Mouse (Mus musculus): ENCODE measurements around the gene Rab14. TPM values are rescaled to one million over a fixed set of nuclear protein-coding genes. Genes with fewer than 3 reads are reported as not detected.

The Rab14 gene
- polyA plus RNA-seq, 1 experiment from 2014 or later = 333 TPM

DNA sequence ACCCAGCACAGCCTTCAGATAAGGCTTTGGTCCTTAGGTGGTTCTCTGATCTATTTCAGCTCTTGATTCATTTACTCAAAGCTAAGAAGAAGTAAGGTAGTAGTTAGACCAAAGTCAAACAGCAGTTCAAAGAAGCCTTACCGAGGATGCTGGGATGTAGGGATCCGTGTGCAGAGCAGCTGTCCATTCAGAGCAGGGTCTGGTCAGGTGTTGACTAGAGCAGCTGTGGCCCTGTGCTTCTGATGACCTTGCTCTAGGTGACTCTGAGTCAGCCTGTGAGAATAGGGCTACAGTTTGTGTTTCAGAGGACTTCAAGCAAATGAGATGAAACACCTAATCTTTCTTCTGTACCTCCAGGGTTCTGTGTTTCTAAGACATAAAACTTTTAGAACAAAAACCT, 31.5 kb downstream of the Rab14 start:
- no peak overlapping the region for H3K9ac ChIP-seq
- no peaks in the 10 kb centered on the region for H3K9me3 ChIP-seq
- peaks cover 16% of the 10 kb centered on the region for H3K4me1 ChIP-seq
- H3K4me2 ChIP-seq = no peak overlapping the region
- no peaks in the 10 kb centered on the region for H3K27me3 ChIP-seq
- no peak for ATAC-seq (ENCODE audit: borderline replicate concordance, extremely low read depth, low FRiP score, low TSS enrichment)
- 80% methylated on average over 2 of the region's 2 CpGs for WGBS
- H3K27ac ChIP-seq = no peak overlapping the region
- peaks cover 77% of the 10 kb centered on the region for H3K36me3 ChIP-seq
- no peak overlapping the region for H3K4me3 ChIP-seq

DNA sequence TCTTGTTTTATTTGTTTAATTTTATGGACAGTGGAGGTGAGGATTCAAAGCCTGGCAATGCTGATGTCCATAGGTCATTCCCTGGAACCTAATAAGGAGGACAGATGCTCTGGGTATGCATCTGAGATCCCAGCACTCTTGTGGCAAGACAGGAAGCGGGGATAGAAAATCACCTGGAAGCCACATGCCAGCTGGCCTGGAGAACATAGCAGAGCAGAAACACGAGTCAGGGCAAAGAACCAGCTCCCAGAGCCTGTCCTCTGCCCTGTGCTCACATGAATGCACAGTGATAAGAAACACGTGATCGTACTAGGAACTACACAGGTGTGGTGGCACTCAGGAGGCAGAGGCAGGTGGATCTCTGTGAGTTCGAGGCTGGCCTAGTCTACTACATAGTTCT, 34.1 kb downstream of the Rab14 start:
- peaks cover 6% of the 10 kb centered on the region; the same call in 1 of the 2 replicates for H3K4me1 ChIP-seq
- no peak overlapping the region for H3K27ac ChIP-seq
- peaks cover 75% of the 10 kb centered on the region for H3K36me3 ChIP-seq
- H3K27me3 ChIP-seq = no peaks in the 10 kb centered on the region
- no peaks in the 10 kb centered on the region for H3K9me3 ChIP-seq
- no peak overlapping the region for H3K4me3 ChIP-seq
- H3K4me2 ChIP-seq = no peak overlapping the region
- ATAC-seq (ENCODE audit: borderline replicate concordance, extremely low read depth, low FRiP score, low TSS enrichment) = no peak
- WGBS = 87% methylated on average over 5 of the region's 5 CpGs
- H3K9ac ChIP-seq = no peak overlapping the region

DNA sequence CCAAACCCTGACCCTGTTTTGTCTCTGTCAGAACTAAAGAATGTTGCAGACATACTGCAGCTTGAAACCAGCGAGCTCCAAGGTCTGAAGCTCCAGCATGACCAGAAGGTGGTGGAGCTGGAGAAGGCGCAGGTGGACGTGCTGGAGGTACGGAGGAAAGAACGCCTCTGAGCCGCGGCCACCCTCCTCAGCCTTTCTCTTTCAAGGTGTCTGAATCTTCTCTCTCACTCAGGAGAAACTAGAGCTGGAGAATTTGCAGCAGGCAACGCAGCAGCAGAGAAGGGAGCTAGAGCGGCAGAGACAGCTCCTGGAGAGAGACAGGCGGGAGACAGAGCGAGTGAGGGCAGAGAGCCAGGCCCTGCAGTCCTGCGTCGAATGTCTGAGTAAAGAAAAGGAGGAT, 35.5 kb downstream of the Rab14 start:
- Histone ChIP-seq H3K27me3 (no peaks in the 10 kb centered on the region), H3K36me3 (peaks cover 66% of the 10 kb centered on the region)

DNA sequence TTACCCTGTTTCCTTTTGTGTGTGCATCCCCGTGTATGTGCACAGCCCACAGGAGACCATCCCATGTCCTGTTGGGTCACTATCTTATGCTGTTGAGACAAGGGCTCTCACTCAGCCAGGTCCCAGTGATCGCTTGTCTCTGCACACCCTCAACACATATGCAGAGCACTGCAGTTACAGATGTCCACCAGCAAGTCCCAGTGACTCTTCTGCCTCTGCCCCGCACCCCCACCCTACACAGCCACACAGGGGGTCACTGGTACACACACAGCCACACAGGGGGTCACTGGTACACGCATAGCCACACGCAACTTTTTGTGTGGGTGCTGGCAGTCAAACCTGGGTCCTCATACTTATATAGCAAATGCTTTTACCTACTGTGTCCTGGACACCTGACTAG, 37.5 kb downstream of the Rab14 start:
- Histone ChIP-seq H3K4me1 (no peaks in the 10 kb centered on the region), H3K36me3 (peaks cover 67% of the 10 kb centered on the region), H3K9me3 (no peaks in the 10 kb centered on the region), H3K27me3 (no peaks in the 10 kb centered on the region), H3K4me2 (no peak overlapping the region), H3K4me3 (no peak overlapping the region), H3K9ac (no peak overlapping the region), H3K27ac (no peak overlapping the region)
- ATAC-seq (ENCODE audit: borderline replicate concordance, extremely low read depth, low FRiP score, low TSS enrichment) = no peak
- WGBS = 83% methylated on average over 5 of the region's 5 CpGs

More for the DNA sequence above, 35.5 kb downstream of the Rab14 start:
- ATAC-seq (ENCODE audit: borderline replicate concordance, extremely low read depth, low FRiP score, low TSS enrichment) = no peak
- no peaks in the 10 kb centered on the region for H3K4me1 ChIP-seq
- H3K27ac ChIP-seq = no peak overlapping the region
- no peak overlapping the region for H3K4me3 ChIP-seq
- 93% methylated on average over 13 of the region's 13 CpGs for WGBS
- H3K4me2 ChIP-seq = no peak overlapping the region
- H3K9ac ChIP-seq = no peak overlapping the region
- no peaks in the 10 kb centered on the region for H3K9me3 ChIP-seq

DNA sequence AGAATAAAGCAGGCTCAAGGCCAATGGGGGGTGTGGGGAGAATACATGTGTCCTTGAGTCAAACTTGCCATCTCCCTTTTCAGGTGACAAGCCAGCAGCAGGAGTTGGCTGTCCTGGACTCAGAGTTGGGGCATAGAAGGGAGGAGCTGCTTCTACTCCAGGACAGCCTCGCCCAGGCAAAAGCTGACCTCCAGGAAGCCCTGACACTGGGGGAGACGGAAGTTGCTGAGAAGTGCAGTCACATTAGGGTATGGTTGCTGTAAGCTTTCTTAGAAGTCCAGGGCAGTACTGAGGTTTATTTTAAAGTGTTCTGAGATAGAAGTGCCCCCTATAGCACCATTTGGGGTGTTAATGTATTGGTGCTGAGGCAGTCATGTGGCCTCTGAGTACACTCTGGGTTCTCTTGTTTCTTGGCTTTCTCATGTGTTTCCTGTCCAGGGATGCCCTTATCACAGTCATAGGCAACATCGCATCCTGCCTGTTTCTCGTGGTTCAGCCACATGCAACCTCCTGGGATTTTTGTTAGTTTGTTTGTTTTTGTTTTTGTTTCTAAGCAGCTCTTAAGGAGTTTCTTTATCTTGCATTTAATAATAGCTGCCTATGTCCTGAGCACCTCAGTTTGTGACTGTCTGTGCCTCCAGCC, 39.0 kb downstream of the Rab14 start:
- Histone ChIP-seq H3K27ac (no peak overlapping the region), H3K4me3 (no peak overlapping the region), H3K9ac (no peak overlapping the region), H3K36me3 (peaks cover 72% of the 10 kb centered on the region), H3K4me2 (no peak overlapping the region), H3K9me3 (no peaks in the 10 kb centered on the region), H3K27me3 (no peaks in the 10 kb centered on the region), H3K4me1 (no peaks in the 10 kb centered on the region)
- WGBS = 81% methylated on average over 4 of the region's 4 CpGs
- no peak for ATAC-seq (ENCODE audit: borderline replicate concordance, extremely low read depth, low FRiP score, low TSS enrichment)

DNA sequence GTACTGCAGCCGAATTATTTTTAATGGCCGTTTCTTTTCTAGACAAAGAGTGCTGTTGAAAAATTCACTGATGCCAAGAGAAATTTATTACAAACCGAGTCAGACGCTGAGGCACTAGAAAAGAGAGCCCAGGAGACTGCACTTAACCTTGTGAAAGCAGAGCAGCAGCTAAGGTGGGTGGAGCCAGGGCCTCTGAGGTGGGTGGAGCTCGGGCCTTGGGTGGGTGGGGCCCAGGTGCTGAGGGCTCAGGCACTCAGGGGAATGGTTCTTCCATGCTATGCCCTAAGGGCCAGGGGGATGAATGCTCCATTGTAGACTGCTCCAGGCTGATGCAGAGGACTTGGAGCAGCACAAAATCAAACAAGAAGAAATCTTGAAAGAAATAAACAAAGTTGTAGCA, 40.7 kb downstream of the Rab14 start:
- peaks cover 72% of the 10 kb centered on the region for H3K36me3 ChIP-seq
- no peaks in the 10 kb centered on the region for H3K9me3 ChIP-seq
- H3K27ac ChIP-seq = no peak overlapping the region
- no peak overlapping the region for H3K4me2 ChIP-seq
- ATAC-seq (ENCODE audit: borderline replicate concordance, extremely low read depth, low FRiP score, low TSS enrichment) = peak; percentile 39; the same call in 1 of the 2 replicates
- no peaks in the 10 kb centered on the region for H3K4me1 ChIP-seq
- 34% methylated on average over 5 of the region's 5 CpGs for WGBS
- H3K27me3 ChIP-seq = no peaks in the 10 kb centered on the region
- no peak overlapping the region for H3K4me3 ChIP-seq
- no peak overlapping the region for H3K9ac ChIP-seq

DNA sequence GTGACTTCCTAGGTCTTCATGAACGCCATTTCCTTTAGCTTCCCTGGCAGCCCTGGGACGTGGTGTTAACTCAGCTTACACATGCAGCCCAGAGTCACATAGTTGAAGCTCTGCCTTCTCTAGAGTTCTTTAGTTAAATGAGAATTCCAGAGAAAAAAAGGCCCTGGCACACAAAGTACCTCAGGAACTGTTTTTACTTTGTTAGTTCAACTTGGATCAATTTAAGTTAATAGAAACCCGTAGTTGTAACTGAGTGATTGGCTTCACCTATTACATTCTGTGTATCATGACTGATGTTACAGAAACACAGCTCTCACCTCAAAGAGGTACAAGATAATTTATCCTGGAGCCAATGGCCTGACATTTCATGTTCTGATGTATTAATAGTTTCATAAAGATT, 42.6 kb downstream of the Rab14 start:
- no peaks in the 10 kb centered on the region for H3K27me3 ChIP-seq
- H3K9me3 ChIP-seq = no peaks in the 10 kb centered on the region
- peaks cover 80% of the 10 kb centered on the region for H3K36me3 ChIP-seq
- no peak for ATAC-seq (ENCODE audit: borderline replicate concordance, extremely low read depth, low FRiP score, low TSS enrichment)
- no peak overlapping the region for H3K9ac ChIP-seq
- WGBS = 72% methylated on average over 3 of the region's 3 CpGs
- no peak overlapping the region for H3K4me2 ChIP-seq
- H3K4me1 ChIP-seq = no peaks in the 10 kb centered on the region
- H3K27ac ChIP-seq = no peak overlapping the region
- no peak overlapping the region for H3K4me3 ChIP-seq

DNA sequence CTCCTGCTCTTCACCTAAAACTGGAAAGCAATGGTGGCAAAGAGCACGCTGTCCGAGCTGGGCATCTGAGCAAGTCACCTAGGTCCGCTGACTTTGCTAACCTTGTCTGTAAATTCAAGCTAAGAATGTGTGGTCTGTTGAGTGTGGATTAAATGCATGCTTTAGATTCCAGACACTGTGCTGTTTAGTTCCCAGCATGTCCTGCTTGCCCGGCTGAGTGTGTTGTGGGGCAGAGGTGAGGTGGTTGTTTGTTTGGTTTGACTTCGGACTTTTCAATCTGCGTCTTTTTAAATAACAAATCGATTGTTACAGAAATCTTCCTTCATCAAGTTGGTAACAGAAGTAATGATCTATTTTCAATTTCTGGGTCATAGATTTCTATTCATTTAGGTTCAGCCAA, 43.1 kb downstream of the Rab14 start:
- peaks cover 80% of the 10 kb centered on the region for H3K36me3 ChIP-seq
- no peak overlapping the region for H3K4me3 ChIP-seq
- H3K9me3 ChIP-seq = no peaks in the 10 kb centered on the region
- no peak overlapping the region for H3K4me2 ChIP-seq
- no peak for ATAC-seq (ENCODE audit: borderline replicate concordance, extremely low read depth, low FRiP score, low TSS enrichment)
- H3K27me3 ChIP-seq = no peaks in the 10 kb centered on the region
- H3K4me1 ChIP-seq = no peaks in the 10 kb centered on the region
- H3K27ac ChIP-seq = no peak overlapping the region
- H3K9ac ChIP-seq = no peak overlapping the region
- WGBS = 83% methylated on average over 7 of the region's 7 CpGs

DNA sequence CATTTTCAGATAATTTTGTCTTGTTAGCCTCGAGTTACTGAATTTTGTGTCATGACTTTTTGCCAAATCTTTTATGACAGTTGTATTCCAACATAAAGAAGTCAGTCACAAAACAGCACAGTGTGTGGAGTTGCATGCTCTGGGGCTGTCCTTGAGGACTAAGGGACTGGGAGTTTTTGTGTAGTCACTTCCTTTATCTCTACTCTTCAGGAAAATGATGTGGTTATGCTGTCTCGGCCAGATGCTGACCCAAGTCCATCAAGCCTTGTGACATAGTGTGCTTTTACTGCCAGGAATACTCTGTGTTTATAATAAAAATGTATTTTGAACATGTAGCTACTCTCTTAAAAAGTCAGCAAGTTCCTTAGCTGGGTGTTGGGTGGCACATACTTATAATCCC, 43.9 kb downstream of the Rab14 start:
- no peak overlapping the region for H3K4me3 ChIP-seq
- no peak overlapping the region for H3K27ac ChIP-seq
- no peak overlapping the region for H3K4me2 ChIP-seq
- no peak for ATAC-seq (ENCODE audit: borderline replicate concordance, extremely low read depth, low FRiP score, low TSS enrichment)
- no peaks in the 10 kb centered on the region for H3K9me3 ChIP-seq
- no peaks in the 10 kb centered on the region for H3K4me1 ChIP-seq
- 50% methylated on average over 2 of the region's 2 CpGs for WGBS
- no peak overlapping the region for H3K9ac ChIP-seq
- H3K36me3 ChIP-seq = peaks cover 81% of the 10 kb centered on the region
- no peaks in the 10 kb centered on the region for H3K27me3 ChIP-seq

DNA sequence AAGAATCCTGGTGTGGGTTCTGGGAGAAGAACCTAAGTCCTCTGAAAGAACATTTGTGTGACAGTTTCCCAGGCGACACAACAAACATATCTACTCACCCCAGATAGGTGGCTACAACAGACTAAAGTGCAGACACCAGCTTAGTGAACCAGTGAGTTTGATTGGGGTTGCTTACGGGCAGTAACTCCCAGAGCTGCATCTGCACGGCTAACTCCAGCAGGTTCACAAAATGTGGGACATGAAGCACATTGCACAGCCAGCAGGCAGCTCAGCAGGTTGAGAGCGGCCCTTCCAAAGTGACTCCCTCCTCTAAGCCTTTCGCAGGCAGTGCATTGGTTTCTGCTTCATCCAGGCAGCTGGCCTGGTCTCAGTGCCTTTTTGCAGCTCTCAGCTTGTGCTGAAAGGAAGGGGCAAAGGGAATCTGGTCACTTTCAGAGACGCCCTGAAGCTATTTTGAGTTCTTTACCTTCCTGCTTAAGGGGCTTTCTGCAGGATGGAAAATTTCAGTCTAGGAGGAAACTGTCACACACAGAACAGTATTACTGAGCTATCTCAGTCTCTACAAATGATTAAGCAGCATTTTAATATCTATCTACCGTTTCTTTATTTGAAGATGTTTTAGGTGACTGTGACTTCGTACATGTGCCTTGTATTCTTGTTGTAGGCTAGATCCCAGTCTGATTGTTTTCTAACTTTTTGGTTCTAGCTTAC, 46.9 kb downstream of the Rab14 start:
- H3K27ac ChIP-seq = no peak overlapping the region
- H3K4me3 ChIP-seq = no peak overlapping the region
- no peaks in the 10 kb centered on the region for H3K27me3 ChIP-seq
- no peaks in the 10 kb centered on the region for H3K9me3 ChIP-seq
- H3K4me2 ChIP-seq = no peak overlapping the region
- ATAC-seq (ENCODE audit: borderline replicate concordance, extremely low read depth, low FRiP score, low TSS enrichment) = no peak
- WGBS = 81% methylated on average over 8 of the region's 8 CpGs
- H3K9ac ChIP-seq = no peak overlapping the region
- H3K36me3 ChIP-seq = peaks cover 93% of the 10 kb centered on the region
- H3K4me1 ChIP-seq = no peaks in the 10 kb centered on the region

DNA sequence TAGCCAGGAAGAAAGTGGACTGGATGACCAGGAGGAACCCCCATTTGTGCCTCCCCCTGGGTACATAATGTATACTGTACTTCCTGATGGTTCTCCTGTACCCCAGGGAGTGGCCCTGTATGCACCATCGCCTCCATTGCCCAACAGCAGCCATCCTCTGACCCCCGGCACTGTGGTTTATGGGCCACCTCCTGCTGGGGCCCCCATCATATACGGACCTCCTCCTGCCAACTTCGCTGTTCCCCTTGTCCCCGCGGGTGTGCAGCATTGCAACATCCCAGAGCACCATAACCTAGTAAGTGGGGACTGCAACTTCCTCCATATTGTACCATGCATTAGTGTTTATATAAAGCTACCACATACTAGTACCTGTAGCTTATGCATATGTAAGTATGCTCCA, 47.7 kb downstream of the Rab14 start:
- 90% methylated on average over 6 of the region's 6 CpGs for WGBS
- H3K4me1 ChIP-seq = no peaks in the 10 kb centered on the region
- no peaks in the 10 kb centered on the region for H3K9me3 ChIP-seq
- no peak overlapping the region for H3K4me3 ChIP-seq
- ATAC-seq (ENCODE audit: borderline replicate concordance, extremely low read depth, low FRiP score, low TSS enrichment) = no peak
- no peaks in the 10 kb centered on the region for H3K27me3 ChIP-seq
- no peak overlapping the region for H3K9ac ChIP-seq
- H3K36me3 ChIP-seq = peaks cover 93% of the 10 kb centered on the region
- H3K4me2 ChIP-seq = no peak overlapping the region
- no peak overlapping the region for H3K27ac ChIP-seq

DNA sequence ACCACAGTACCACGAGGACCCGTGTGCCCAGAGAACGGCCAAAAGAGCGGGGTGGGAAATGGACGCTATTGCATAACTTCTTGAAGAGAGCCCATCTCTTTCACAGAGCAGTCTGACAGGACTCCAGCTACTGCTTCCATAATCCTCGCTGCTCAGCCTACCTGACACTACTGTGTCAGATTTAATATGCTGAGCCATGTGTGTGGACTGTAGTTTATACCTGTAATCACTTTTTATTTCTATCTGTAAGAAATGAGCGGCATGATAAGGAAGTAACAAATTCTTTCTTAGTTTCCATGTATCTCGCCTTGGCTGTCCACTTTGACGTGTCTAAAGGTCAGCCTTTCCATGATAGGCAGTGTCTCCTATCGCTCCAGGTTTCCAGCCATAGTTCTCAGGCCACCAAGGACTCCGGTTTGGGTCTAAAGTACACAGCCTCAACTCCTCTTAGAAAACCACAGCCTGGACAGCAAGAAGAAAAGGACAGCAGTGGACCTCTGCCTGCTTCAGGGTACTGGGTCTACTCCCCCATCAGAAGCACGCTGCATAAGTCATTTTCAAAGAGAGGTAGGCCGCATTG, 49.5 kb downstream of the Rab14 start:
- no peak overlapping the region for H3K4me3 ChIP-seq
- no peak overlapping the region for H3K9ac ChIP-seq
- H3K27me3 ChIP-seq = no peaks in the 10 kb centered on the region
- H3K4me2 ChIP-seq = no peak overlapping the region
- whole genome bisulfite sequencing = 91% methylated on average over 13 of the region's 13 CpGs
- H3K27ac ChIP-seq = no peak overlapping the region
- H3K36me3 ChIP-seq = peaks cover 96% of the 10 kb centered on the region
- ATAC-seq (ENCODE audit: borderline replicate concordance, extremely low read depth, low FRiP score, low TSS enrichment) = no peak
- no peaks in the 10 kb centered on the region for H3K4me1 ChIP-seq
- H3K9me3 ChIP-seq = no peaks in the 10 kb centered on the region

Data from lung, embryonic 15.5 days (tissue).